Mouse (Mus musculus) heart, adult 2 months (tissue): ENCODE measurements around the gene Rgl3. TPM values are rescaled to one million over a fixed set of nuclear protein-coding genes. Genes with fewer than 3 reads are reported as not detected.

ENCODE experiments used
- DNase-seq, 2 experiments: peaks; one replicate each; pipeline ENCODE4 v3.0.0; 2021
- H3K27ac ChIP-seq: fragments of 200-600 bp; 2 replicates; pipeline ENCODE4 v1.8.1; 2022
- H3K27me3 ChIP-seq: fragments of 200-500 bp; 2 replicates; pipeline ENCODE4 v1.6.1; 2012; ENCODE audit warnings: mild to moderate bottlenecking, low read length, inconsistent platforms, mixed read lengths; ENCODE audit not compliant: control insufficient read depth, insufficient read depth
- H3K36me3 ChIP-seq: fragments of 200-500 bp; 2 replicates; pipeline ENCODE4 v1.6.1; 2012; ENCODE audit warnings: low read length, inconsistent platforms; ENCODE audit not compliant: control insufficient read depth, insufficient read depth
- H3K4me1 ChIP-seq: fragments of 200-500 bp; 2 replicates; pipeline ENCODE4 v1.6.1; 2011; ENCODE audit warnings: low read length; ENCODE audit not compliant: control insufficient read depth, insufficient read depth
- H3K4me3 ChIP-seq: fragments of 200-600 bp; 2 replicates; pipeline ENCODE4 v1.8.1; 2022
- H3K79me2 ChIP-seq: fragments of 200-500 bp; replicated peaks from 2 replicates; pipeline ENCODE4 v1.6.1; 2012; ENCODE audit warnings: mild to moderate bottlenecking, inconsistent platforms, low read length, moderate library complexity, mixed read lengths; ENCODE audit not compliant: control insufficient read depth, insufficient read depth
- H3K9ac ChIP-seq: fragments of 200-500 bp; 2 replicates; pipeline ENCODE4 v1.6.1; 2012; ENCODE audit warnings: low read depth, mild to moderate bottlenecking, control low read depth, inconsistent platforms, low read length, mixed read lengths
- CTCF ChIP-seq: fragments of 200-600 bp; IDR thresholded peaks from 2 replicates; pipeline ENCODE4 v1.8.1; 2022; ENCODE audit warnings: antibody characterized with exemption, mild to moderate bottlenecking, moderate library complexity
- EP300 ChIP-seq: fragments of 200-500 bp; IDR thresholded peaks from 2 replicates; pipeline ENCODE4 v1.6.1; 2011; ENCODE audit warnings: low read depth, low read length, control low read depth; ENCODE audit not compliant: insufficient read depth
- POLR2A ChIP-seq: fragments of 200-500 bp; IDR thresholded peaks from 2 replicates; pipeline ENCODE4 v1.6.1; 2011; ENCODE audit warnings: mild to moderate bottlenecking, low read depth, low read length, control low read depth; ENCODE audit not compliant: insufficient read depth
- WGBS: fragments of 180-500 bp; shearing (Covaris S2); methylation state at CpG from one replicate; pipeline ENCODE4 v1.1.7; 2018; 5-methylcytosine and 5-hydroxymethylcytosine counted together
- intact Hi-C: fragments of 180-260 bp; cut with DNase I; formaldehyde crosslinking; loops from one replicate; pipeline ENCODE4 v1.15.1; 2025
- polyA plus RNA-seq: library from polyadenylated mRNA; depleted of rRNA; stranded (reverse); fragments of >200 nt; gene quantifications from 2 replicates; pipeline ENCODE4 v1.2.3, GENCODE M21; 2012
- total RNA-seq, 2 experiments: library from RNA; stranded (reverse); gene quantifications; 2 replicates each; pipeline ENCODE4 v1.2.3; 2021

The Rgl3 gene
- total and polyA plus RNA-seq, 3 experiments, result 4.2 to 13.9 (median 4.8) TPM

DNA sequence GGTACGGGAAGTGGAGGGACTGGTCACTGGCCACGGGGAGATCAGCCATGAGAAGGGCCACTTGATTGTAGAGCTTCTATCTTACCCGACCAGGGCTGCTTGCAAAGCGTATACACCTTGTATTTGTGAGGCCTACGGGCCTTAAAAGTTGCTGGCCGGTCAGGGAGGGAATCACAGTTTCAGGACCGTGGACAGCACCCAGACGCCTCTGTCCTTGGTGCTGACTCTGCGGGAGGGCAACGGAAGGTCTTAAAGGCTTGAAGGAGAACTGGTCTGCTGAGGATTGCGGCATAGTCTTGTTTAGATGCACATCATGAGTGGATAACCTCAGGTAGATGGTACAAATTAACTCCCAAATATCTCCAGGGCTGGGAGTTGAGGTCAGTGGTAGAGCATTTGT is 38.9 kb downstream of the Rgl3 start:
- Histone ChIP-seq H3K79me2 (no peaks in the 10 kb centered on the region), H3K4me1 (no peaks in the 10 kb centered on the region), H3K9ac (no peak overlapping the region), H3K36me3 (no peaks in the 10 kb centered on the region), H3K4me3 (no peak overlapping the region), H3K27me3 (peaks cover 2% of the 10 kb centered on the region; the same call in 1 of the 2 replicates), H3K27ac (no peak overlapping the region)
- TF ChIP-seq POLR2A, result no peak
- TF ChIP-seq CTCF, result no peak
- TF ChIP-seq EP300, result peak; percentile 84; the same call in 1 of the 2 replicates
- peak; percentile 57 to 87 for DNase-seq
- intact Hi-C loops, result no loop called here
- 15% methylated on average over 11 of the region's 11 CpGs for WGBS

DNA sequence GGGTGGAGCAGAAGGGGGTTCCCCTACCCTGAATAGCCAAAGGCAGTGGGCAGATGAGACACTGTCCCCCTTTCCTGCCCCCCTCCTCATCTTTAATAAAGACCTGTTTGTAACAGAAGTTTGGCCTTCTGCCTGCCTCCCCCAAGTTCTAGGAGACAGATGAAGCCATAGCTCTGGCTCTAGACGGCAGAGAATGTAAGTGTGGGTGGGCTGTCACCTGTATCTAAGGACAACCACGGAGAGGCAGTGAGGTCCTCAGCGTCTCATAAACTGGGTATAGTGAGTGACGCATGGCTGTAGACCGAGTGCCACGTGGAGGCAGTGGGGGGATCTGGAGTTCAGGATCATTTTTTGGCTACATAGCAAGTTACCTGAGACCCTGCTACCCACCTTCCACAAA is 40.5 kb downstream of the Rgl3 start:
- no peaks in the 10 kb centered on the region for H3K36me3 ChIP-seq
- H3K27me3 ChIP-seq, result peaks cover 2% of the 10 kb centered on the region; the same call in 1 of the 2 replicates
- 63% methylated on average over 6 of the region's 6 CpGs for WGBS
- no peaks in the 10 kb centered on the region for H3K4me1 ChIP-seq
- intact Hi-C loops, result no loop called here
- no peaks in the 10 kb centered on the region for H3K79me2 ChIP-seq
- H3K4me3 ChIP-seq, result no peak overlapping the region
- H3K9ac ChIP-seq, result no peak overlapping the region
- DNase-seq, result no peak
- TF ChIP-seq EP300 (no peak), CTCF (no peak), POLR2A (no peak)
- no peak overlapping the region for H3K27ac ChIP-seq

DNA sequence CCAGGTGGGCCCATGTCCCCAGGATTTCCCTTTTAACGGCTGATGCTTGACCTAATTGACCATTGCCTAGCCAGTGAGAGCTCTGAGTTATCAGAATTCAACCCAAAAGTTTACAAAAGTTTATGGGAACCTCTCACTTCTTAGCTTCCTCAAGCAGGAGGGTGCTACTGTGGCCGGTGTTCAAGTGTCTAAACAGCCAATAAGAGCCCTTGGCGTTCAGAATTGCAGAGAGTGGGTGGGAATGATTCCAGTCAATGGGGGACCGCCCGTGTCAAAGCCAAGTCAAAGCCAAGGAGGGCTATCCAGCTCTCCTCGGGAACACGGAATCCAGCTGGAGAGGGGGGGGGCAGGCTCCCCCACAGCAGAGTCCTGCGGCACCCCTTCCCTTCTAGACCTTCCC is 41.1 kb downstream of the Rgl3 start:
- 46% methylated on average over 8 of the region's 8 CpGs for WGBS
- no peaks in the 10 kb centered on the region for H3K36me3 ChIP-seq
- intact Hi-C loops, result no loop called here
- no peak overlapping the region for H3K4me3 ChIP-seq
- no peaks in the 10 kb centered on the region for H3K4me1 ChIP-seq
- TF ChIP-seq CTCF (no peak), EP300 (no peak), POLR2A (no peak)
- no peaks in the 10 kb centered on the region for H3K79me2 ChIP-seq
- no peak overlapping the region for H3K9ac ChIP-seq
- no peak overlapping the region for H3K27ac ChIP-seq
- no peak for DNase-seq
- H3K27me3 ChIP-seq, result peaks cover 5% of the 10 kb centered on the region

DNA sequence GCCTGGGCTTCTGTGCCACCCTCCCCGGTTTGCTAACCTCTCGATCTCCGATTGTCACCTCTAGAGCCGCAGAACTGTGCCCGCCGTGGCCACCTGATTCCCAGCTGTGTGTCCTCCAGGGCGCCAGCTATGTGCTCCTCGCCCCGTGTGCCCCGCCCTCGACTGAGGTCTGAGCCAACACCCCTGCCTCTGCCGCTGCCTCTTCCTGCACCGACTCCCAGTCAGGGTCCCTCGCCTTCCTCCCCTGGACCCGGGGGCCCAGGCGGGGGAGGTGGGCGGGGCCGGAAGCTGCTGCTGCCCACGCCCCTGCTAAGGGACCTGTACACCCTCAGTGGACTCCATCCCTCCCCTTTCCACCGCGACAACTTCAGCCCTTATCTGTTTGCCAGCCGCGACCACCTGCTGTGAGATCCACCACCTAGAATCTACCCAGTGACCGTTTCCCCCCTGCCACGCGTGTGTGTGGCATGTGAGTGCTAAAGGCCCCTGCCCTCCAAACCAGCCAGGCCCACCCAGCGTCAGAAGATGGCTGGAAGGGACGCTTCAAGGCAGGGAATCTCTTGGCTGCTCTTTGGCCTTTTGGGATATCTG is 41.6 kb downstream of the Rgl3 start:
- TF ChIP-seq EP300 (no peak), CTCF (no peak), POLR2A (no peak)
- H3K27ac ChIP-seq, result no peak overlapping the region
- H3K9ac ChIP-seq, result no peak overlapping the region
- no peaks in the 10 kb centered on the region for H3K36me3 ChIP-seq
- H3K4me1 ChIP-seq, result no peaks in the 10 kb centered on the region
- H3K27me3 ChIP-seq, result peaks cover 5% of the 10 kb centered on the region
- intact Hi-C loops, result no loop called here
- 8% methylated on average over 28 of the region's 28 CpGs for WGBS
- H3K4me3 ChIP-seq, result no peak overlapping the region
- H3K79me2 ChIP-seq, result no peaks in the 10 kb centered on the region
- DNase-seq, result no peak

DNA sequence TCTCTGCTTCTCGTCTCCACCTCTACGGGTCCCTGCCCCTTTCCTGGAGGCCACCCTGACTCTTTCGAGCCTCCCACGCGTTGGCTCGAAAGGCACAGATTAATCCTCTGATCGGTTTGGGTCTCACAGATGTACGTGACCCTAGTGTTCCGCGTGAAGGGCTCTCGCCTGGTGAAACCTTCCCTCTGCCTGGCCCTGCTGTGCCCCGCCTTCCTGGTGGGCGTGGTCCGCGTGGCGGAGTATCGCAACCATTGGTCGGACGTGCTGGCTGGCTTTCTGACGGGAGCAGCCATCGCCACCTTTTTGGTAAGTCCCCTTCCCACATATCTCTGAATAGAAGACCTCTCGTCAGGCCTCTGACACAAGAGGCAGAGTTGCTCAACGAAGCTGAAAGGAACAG is 45.0 kb downstream of the Rgl3 start:
- H3K27me3 ChIP-seq, result peaks cover 5% of the 10 kb centered on the region

DNA sequence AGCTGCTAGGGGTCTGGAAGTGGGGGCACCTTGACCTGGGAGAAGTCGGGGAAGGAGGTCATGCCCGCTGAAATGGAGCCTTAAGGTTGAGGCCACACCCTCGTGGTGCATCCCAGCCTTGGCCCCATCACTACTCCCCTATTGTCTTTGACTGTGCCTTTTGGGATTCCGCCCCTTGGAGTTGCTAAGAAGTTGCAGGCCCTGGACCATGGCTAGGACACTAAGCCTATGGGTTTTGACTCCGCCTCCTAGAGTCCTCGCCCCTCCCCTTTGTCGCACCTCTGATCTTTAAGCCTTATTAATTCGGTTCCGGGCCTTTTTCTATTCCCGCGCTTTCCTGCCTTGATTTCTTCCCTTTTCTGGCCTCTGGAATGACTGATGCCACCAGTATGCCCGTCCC is 45.6 kb downstream of the Rgl3 start:
- H3K27me3 ChIP-seq, result peaks cover 5% of the 10 kb centered on the region
- no peaks in the 10 kb centered on the region for H3K4me1 ChIP-seq
- TF ChIP-seq POLR2A, result no peak
- no peak for TF ChIP-seq CTCF
- no peak for TF ChIP-seq EP300
- 46% methylated on average over 12 of the region's 12 CpGs for WGBS
- intact Hi-C loops, result no loop called here
- H3K27ac ChIP-seq, result no peak overlapping the region
- no peak for DNase-seq
- no peaks in the 10 kb centered on the region for H3K79me2 ChIP-seq
- H3K9ac ChIP-seq, result no peak overlapping the region
- H3K36me3 ChIP-seq, result no peaks in the 10 kb centered on the region
- H3K4me3 ChIP-seq, result no peak overlapping the region

More for the DNA sequence above, 45.0 kb downstream of the Rgl3 start:
- DNase-seq, result no peak
- H3K36me3 ChIP-seq, result no peaks in the 10 kb centered on the region
- TF ChIP-seq CTCF (no peak), EP300 (no peak), POLR2A (no peak)
- no peak overlapping the region for H3K4me3 ChIP-seq
- intact Hi-C loops, result no loop called here
- WGBS, result 15% methylated on average over 23 of the region's 23 CpGs
- no peak overlapping the region for H3K27ac ChIP-seq
- no peaks in the 10 kb centered on the region for H3K4me1 ChIP-seq
- H3K79me2 ChIP-seq, result no peaks in the 10 kb centered on the region
- H3K9ac ChIP-seq, result no peak overlapping the region
